Mouse (Mus musculus) testis, adult 2 months (tissue): Measurements from ENCODE around the gene Rpl11.

Experiments used
- CTCF ChIP-seq: fragments of 200-500 bp; IDR thresholded peaks from 2 replicates; pipeline ENCODE4 v1.5.1; 2012; ENCODE audit warnings: low read depth, mild to moderate bottlenecking, inconsistent platforms, low read length, moderate library complexity; ENCODE audit not compliant: control insufficient read depth, insufficient read depth, insufficient replicate concordance
- POLR2A ChIP-seq: fragments of 200-500 bp; IDR thresholded peaks from 2 replicates; pipeline ENCODE4 v1.6.1; 2012; ENCODE audit warnings: low read depth, mild to moderate bottlenecking, inconsistent platforms, low read length, moderate library complexity; ENCODE audit not compliant: control insufficient read depth

DNA sequence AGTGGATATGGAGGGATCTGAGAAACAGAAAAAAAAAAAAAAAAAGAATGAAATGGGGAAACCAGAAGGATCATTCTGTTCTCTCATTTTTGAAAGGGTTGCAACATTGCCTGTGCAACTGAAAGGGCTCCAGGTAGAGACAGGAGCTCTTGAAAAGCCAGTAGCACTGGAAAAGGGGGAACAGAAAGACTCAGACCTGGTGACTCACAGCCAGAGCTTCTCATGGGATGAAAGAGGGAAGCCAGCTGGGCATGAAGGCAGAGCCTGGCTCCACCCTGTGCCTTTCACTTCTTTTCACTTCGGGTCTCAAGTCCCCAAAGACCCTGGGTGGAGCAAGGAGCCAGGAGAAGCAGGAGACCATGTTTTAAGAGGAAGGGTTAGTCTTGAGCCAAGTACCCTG is 2.8 kb upstream of the Rpl11 start:
- TF ChIP-seq CTCF (no peak), POLR2A (no peak)
